Mouse (Mus musculus) megakaryocyte, adult 5-6 weeks (primary cell): ENCODE data around the gene Atg4c. TPM values are rescaled to one million over a fixed set of nuclear protein-coding genes. Genes with fewer than 3 reads are reported as not detected.
A peak's percentile ranks its signal among the peaks of the same experiment; 100 is the strongest.

Experiments
- ATAC-seq: 2 replicates; pipeline ENCODE4 v1.8.0; 2016; ENCODE audit warnings: mild to moderate bottlenecking, inconsistent platforms; ENCODE audit not compliant: poor library complexity, severe bottlenecking
- total RNA-seq, 2 experiments: library from RNA; stranded (forward) in 1 of 2; stranded (reverse) in 1 of 2; fragments of 153-499, 151-499 nt in 1 of 2; fragments of 221-1000, 200-1000 nt in 1 of 2; gene quantifications; 2 replicates each; pipeline versions ENCODE4 v1.2.3 to v1.2.4; 2015 to 2017

The Atg4c gene
- total RNA-seq (2015) (42.2 and 54.4 TPM in 2 replicates), total RNA-seq (2017) (16.2 and 20.2 TPM in 2 replicates)

GRCm38 (mm10) chr4:99193810-99194582 is at the start of gene Atg4c:
Atg4c (plus strand) TSS chr4:99193934.
- ATAC-seq = peak; percentile 90

- no peak for ATAC-seq
These were observed 42.3 kb upstream of the Atg4c start for GRCm38 (mm10) chr4:99151434-99151833.

GRCm38 (mm10) chr4:99151885-99152558 is 41.7 kb upstream of the Atg4c start:
- no peak for ATAC-seq

- no peak for ATAC-seq
These were observed 37.0 kb upstream of the Atg4c start for GRCm38 (mm10) chr4:99156641-99157307.

GRCm38 (mm10) chr4:99158495-99158894 is 35.2 kb upstream of the Atg4c start:
- no peak for ATAC-seq

- no peak for ATAC-seq
These were observed 33.3 kb upstream of the Atg4c start for GRCm38 (mm10) chr4:99160414-99160813.

- ATAC-seq = no peak
These were observed 32.8 kb upstream of the Atg4c start for GRCm38 (mm10) chr4:99160899-99161298.

GRCm38 (mm10) chr4:99161457-99161971 is 32.2 kb upstream of the Atg4c start:
- no peak for ATAC-seq

- ATAC-seq = no peak
These were observed 30.7 kb upstream of the Atg4c start for GRCm38 (mm10) chr4:99163001-99163400.

- peak; percentile 91 for ATAC-seq
These were observed 30.2 kb upstream of the Atg4c start for GRCm38 (mm10) chr4:99163547-99163946.

- ATAC-seq = no peak
These were observed 24.9 kb upstream of the Atg4c start for GRCm38 (mm10) chr4:99168869-99169268.

GRCm38 (mm10) chr4:99174265-99174664 is 19.5 kb upstream of the Atg4c start:
- ATAC-seq = no peak

- peak; percentile 21; the same call in 1 of the 2 replicates for ATAC-seq
These were observed 16.9 kb upstream of the Atg4c start for GRCm38 (mm10) chr4:99176841-99177240.

- peak; percentile 70 for ATAC-seq
These were observed 16.5 kb upstream of the Atg4c start for GRCm38 (mm10) chr4:99177255-99177654.

GRCm38 (mm10) chr4:99178851-99179250 is 14.9 kb upstream of the Atg4c start:
- no peak for ATAC-seq

GRCm38 (mm10) chr4:99179446-99180120 is 14.2 kb upstream of the Atg4c start:
- ATAC-seq = no peak

GRCm38 (mm10) chr4:99180921-99181320 is 12.8 kb upstream of the Atg4c start:
- ATAC-seq = no peak

GRCm38 (mm10) chr4:99181739-99182419 is 11.9 kb upstream of the Atg4c start:
- no peak for ATAC-seq

GRCm38 (mm10) chr4:99182660-99183431 is 10.9 kb upstream of the Atg4c start:
- ATAC-seq = peak; percentile 41
